Mouse (Mus musculus): ENCODE results near the gene Rassf3. TPM values are rescaled to one million over a fixed set of nuclear protein-coding genes. Genes with fewer than 3 reads are reported as not detected.

Gene Rassf3
- 0.02 TPM in 1 of 2 replicates, not detected in the other for polyA plus RNA-seq (2012)

GRCm38 (mm10) chr10:121476190-121476967, at the start of gene Rassf3:
TSS of gene Rassf3 (minus strand) at chr10:121476347.
- TF ChIP-seq GATA1 (IDR thresholded peaks at IDR 0.05; ENCODE audit: low read length) = no peak

- TF ChIP-seq GATA1 (IDR thresholded peaks at IDR 0.05; ENCODE audit: low read length) = no peak
Observed at GRCm38 (mm10) chr10:121520923-121521585, 44.9 kb upstream of the Rassf3 start.

GRCm38 (mm10) chr10:121519710-121520109, 43.6 kb upstream of the Rassf3 start:
- no peak for TF ChIP-seq GATA1 (IDR thresholded peaks at IDR 0.05; ENCODE audit: low read length)

- TF ChIP-seq GATA1 (IDR thresholded peaks at IDR 0.05; ENCODE audit: low read length) = no peak
Observed at GRCm38 (mm10) chr10:121516008-121516600, 40.0 kb upstream of the Rassf3 start.

GRCm38 (mm10) chr10:121509751-121510643, 33.9 kb upstream of the Rassf3 start:
- no peak for TF ChIP-seq GATA1 (IDR thresholded peaks at IDR 0.05; ENCODE audit: low read length)

GRCm38 (mm10) chr10:121507755-121508544, 31.8 kb upstream of the Rassf3 start:
- TF ChIP-seq GATA1 (IDR thresholded peaks at IDR 0.05; ENCODE audit: low read length) = no peak

DNA sequence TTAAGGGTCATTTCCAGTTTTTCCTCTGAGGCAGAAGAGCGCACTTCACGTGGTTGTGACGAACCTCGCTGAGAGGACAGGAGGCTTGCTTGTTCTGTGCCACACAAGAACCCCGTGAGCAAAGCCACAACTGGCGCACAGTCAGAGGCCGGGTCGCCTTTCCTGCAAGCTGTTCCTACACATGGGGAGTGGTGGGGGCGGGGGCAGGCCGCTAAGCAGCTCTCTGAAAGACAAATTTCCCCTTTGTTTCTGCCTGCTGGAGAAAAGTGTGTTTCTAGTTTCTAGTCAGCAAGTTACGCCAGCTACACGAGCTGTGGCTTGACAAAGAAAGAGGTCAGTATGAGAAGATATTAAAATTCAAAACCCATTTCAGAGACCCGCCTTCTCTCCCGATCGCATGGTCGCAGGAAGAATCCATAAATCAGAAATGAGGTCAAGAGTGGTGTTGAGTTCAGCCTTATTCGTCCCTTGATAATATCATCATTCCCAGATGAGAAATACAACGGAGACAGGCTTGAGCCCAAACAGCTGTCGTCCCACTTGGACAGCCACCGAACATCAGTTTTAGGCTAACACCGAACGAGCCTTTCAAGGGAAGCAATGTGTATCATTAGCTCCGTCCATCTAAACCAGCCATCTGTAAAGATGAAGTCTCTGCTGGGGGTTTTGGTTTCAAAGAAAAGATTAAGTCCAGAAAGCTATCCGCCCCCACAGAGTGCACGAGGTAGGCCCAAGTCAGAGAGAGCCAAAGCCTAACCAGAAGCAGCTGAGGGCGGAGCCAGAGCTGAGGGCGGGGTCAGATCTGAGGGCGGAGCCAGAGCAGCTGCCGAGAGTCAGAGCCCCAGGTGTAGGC, 30.8 kb upstream of the Rassf3 start:
- TF ChIP-seq GATA1 (IDR thresholded peaks at IDR 0.05; ENCODE audit: low read length) = no peak

DNA sequence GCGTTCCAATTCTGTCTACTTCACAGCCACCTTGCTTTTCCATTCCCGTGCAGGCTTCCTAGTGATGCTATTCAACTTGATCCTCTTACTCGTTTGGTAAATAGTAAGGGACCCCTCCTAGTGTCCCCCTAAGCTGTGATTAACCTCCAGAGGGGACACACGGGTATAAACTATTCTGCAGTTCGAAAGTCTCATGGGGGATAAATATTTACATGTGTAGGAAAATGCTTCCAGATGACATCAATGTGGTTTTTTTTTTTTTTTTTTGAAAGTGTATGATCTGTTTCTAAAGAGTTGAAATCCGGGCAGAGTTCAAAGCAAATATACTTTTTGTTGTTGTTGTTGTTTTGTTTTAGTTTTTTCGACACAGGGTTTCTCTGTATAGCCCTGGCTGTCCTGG, 29.8 kb upstream of the Rassf3 start:
- TF ChIP-seq GATA1 (IDR thresholded peaks at IDR 0.05; ENCODE audit: low read length) = no peak

DNA sequence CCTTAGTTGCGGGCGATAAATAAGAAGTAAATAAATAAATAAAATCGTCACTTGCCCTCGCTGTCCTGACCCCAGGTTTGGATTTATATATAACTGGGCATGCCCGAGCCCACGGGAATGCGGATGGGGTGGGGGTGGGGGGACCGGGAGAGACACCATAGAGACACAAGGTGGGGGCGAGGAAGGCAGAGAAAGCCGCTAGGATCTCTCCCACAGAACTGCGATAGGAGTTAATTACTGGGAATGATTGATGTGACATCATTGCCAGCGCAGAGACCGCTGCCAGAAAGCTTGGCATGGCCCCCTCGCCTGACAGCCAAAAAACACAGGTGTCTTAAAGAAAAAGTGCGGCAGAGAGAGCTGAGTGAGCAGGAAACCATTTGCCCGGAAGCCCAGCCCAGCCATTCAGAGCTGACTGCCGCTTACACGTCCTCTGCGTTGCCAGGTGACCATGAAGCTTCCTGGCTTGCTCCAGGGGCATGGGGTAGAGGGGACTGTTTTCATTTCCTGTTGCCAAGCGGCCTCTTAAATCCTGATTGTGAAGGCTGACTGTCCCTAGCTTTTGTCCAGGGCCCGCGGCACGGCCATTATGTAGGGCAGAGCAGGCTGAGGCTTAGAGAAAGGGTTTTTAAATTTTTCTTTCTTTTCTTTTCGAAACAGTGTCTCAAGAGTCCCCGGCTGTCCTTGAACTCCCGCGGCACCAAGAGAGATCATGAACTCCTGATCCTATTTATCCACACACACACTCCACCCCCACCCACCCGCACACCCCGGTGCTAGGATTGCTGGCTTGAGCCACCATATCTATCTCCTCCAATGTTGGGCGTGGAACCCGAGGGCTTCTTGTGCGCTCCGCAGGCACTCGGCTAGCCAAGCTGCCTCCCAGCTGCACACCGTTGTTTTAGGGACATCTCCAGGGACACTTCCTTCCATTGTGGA, 29.1 kb upstream of the Rassf3 start:
- TF ChIP-seq GATA1 (IDR thresholded peaks at IDR 0.05; ENCODE audit: low read length) = no peak

DNA sequence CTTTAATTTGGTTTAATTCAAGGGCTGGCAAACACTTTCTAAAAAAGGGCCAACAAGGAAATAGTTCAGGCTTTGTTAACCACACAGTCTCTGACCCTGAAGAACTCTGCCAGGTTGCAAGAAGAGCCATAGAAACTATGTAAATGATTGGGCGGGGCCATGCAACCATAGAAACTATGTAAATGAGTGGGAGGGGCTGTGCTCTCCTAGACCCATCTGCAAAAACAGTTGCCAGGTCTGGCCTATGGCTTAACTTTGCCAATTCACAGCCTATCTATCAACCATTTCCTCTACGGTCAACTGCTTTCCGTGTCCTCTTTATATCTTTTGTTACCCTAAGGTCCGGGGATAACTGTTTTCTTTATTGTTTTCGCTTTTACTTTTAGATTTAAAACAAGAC, 25.0 kb upstream of the Rassf3 start:
- TF ChIP-seq GATA1 (IDR thresholded peaks at IDR 0.05; ENCODE audit: low read length) = no peak

GRCm38 (mm10) chr10:121500034-121500433, 23.9 kb upstream of the Rassf3 start:
- TF ChIP-seq GATA1 (IDR thresholded peaks at IDR 0.05; ENCODE audit: low read length) = no peak

- no peak for TF ChIP-seq GATA1 (IDR thresholded peaks at IDR 0.05; ENCODE audit: low read length)
Observed at GRCm38 (mm10) chr10:121499063-121499462, 22.9 kb upstream of the Rassf3 start.

DNA sequence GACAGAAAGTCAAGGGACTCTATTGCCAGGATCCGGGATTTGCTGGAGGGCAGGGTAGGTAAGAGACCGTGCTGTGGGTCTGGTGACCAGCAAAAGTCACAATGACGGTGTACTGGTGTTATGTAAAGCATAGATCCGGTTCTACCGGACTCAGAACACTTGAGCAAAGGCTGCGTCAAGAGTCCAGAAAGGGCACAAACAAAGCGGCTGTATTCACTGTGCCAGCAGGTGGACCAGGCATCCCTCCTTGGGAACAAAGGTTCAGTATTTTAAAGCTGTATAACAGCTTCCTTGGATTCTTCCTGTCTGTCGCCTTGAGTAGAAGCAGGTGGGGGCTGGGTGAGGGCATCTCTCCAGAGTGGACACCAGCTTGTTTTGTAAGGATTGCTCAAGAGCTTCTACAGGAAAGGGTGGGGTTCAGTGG, 22.3 kb upstream of the Rassf3 start:
- TF ChIP-seq GATA1 (IDR thresholded peaks at IDR 0.05; ENCODE audit: low read length) = no peak

Data from G1E-ER4 (cell line).